Mouse (Mus musculus): ENCODE measurements around the gene Klkb1.

The Klkb1 gene

DNA sequence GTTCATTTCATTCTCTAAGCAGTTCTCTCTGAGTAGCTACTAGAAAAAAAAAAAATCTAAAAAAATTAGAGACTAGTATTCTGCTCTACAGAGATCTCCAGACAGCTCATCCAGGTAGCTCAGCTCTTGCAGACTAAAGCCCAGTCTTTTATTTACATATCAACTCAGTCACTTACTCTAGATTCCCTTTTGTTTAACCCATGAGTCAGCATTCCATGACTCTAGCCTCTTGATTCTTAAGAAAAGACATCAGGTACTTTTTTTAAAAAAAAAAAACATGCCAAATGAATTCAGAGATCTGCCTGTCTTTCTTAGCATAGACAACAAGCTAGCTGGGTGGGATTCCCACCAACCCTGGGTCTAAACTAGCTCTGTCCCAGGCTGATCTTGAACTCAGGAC, 26.2 kb downstream of the Klkb1 start:
- DNase-seq (ENCODE audit: low read depth, low spot score), result no peak

DNA sequence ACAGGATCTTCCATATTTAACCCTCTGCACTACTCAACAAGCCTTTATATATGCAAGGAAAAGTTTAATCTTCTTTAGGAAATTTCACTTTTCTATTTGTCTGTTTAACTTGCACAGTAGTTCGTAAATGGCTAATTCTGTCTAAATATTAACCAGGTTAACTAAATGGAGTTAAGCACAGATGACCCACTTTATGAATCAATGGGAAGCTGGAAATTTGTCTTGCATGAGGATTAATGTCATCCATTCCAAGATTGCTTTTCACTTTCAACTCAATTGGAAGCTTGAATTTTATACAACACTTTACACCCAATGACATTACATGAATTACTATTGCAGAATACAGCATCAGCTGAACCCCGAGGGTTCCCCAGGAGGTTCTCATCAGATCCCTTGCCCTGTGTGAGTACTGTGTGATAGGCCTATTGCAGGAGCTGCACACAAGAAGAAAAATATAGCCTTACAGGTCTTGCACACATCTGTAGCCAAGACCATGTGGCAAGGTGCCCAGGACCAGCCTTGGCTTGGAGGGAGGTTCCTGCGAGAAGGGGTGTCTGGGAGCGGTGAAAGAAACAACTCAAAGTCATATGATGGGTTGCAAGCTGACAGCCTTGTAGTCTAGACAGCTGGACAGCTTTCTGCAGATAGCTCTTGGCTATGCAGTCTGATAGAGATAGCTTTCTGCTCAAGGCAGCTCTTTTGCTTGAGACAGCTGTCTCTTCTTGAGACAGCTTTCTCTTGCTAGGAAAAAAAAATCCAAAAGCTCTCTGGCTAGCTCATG, 26.9 kb downstream of the Klkb1 start:
- no peak for DNase-seq (ENCODE audit: low read depth, low spot score)

DNA sequence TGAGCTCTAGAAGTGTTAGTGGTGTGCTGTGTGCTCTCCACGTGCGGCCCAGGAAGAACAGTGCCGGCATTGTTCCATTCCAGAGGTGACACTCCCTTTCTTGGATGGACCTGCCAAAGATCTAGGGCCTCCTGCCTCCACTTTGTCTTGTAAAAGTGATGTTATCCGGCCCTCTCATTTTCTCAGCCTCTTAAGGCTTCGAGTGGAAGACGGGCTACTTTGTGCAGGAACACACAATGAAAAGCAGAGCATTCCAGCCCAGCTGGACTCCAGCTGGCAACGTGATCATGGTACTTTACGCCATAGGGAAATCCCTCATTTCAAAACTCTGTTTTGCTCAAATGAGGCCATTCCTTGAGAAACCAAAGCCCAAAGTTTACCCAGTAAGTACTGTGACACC, 27.7 kb downstream of the Klkb1 start:
- no peak for DNase-seq (ENCODE audit: low read depth, low spot score)

DNA sequence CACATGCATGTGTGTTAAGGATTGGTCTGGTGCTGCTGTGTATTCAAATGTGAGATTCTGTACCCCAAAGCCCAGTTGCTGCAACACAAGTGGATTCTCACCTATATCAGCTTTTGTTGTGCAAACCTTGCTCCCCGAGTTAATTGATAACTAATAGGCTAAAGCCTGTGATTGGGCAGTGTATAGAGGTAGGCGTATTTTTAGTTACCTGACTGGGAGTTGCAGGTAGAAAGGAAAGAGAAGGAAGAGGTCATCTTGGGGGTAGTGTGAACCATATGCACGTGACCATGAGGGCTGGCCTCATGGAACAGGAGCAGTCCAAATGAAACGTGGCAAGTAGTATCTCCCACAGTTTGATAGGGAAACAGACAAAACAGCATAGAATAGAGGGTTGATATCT, 29.7 kb downstream of the Klkb1 start:
- DNase-seq (ENCODE audit: low read depth, low spot score), result no peak

DNA sequence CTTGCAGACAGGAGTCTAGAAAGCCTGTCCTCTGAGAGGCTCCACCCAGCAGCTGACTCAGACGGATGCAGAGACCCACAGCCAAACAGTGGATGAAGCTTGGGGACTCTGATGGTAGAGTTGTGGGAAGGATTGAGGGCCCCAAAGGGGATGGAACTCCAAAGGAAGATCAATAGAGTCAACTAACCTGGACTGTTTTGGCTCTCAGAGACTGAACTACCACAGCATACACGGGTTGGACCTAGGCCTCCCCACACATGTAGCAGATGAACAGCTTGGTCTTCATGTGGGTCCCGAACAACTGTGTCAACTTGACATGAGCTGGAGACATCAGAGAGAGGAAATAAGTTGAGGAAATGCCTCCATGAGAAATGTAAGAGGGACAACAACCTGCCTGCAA, 31.8 kb downstream of the Klkb1 start:
- DNase-seq (ENCODE audit: low read depth, low spot score), result no peak

DNA sequence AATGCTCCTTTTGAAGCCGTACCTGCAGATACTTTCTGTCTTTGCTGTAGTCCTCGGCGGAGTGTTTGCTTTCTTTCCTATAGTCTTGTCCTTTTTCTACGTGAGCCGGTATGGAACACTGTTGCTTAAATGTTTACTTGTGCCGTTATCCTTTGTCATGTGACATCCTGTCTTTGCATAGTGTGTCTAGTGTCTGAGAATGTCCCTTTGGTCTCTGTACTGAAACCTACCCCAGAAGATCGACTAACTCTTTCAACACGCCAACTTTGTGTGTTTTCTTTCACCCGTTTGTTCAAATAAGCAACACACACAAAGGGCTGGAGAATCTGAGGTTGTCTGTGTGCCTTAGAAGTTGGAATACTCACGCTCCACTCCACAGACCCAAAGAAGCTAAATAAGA, 32.7 kb downstream of the Klkb1 start, which contains the start of gene F11:
F11 (minus strand) TSS at position 112 of the 400 bp plus-strand sequence.
- DNase-seq (ENCODE audit: low read depth, low spot score), result no peak

DNA sequence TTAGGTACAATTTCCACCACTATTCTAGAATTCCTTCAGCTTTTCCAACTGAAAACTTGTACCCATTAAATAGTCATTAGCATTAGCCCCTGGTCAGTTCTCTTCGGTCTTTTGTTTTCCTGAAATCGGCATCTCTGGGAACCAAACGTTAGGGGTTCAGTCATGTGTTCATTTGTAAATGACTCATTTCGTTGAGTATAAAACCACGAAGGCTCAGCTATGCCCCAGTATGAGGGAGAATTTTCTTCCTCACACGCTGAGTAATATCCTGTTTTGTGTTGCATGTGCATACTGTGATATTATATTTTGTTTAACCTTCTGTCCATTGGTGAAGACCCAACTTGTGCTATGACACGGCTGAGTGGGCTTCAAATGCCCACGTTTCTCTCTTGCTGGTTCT, 36.2 kb downstream of the Klkb1 start:
- DNase-seq (ENCODE audit: low read depth, low spot score), result no peak

DNA sequence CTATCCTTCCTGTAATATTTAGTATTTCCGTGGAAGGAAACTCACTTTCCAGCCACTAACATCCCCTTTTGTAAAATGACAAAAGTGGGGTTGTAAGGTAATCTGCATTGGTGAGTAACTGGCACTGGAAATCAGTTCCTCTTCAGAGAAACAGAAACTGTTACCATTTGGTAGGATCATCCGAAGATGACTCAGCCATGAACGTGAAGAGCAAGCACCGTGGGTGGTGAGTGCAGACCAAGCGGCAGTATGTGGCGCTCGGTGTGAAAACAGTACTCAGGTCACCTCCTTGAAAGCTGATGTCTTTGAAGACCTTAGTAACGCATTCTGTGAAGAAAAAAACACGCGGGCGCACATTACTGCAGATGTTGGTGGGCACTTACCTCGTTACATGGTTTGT, 39.6 kb downstream of the Klkb1 start:
- DNase-seq (ENCODE audit: low read depth, low spot score), result no peak

DNA sequence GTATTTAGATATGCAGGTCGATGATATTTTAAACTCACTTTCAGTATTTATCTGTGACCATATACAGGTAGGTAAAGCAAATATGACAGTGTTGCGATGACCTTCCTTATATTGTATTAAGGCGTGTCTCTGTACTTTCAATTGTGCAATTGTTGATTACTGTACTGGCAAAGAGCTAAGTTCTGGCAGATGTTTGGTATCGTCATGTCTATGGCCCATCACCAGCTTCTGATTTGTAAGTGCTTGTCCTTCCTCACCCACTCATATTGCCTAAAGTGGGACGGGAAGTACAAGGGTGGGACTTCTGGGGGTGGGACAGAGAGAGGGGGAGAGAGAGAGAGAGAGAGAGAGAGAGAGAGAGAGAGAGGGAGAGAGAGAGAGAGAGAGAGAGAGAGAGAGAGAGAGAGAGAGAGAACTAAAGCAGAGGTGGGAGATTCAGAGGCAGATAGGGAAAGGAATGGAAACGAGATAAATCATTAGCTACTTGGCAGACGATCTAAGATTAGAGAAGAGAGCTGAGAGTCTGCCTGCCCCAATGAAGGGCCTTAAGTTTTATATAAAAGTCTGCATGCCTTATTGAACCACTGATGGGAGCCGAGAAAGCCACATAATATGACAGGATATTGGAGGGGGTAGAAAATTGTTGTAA, 40.3 kb downstream of the Klkb1 start:
- DNase-seq (ENCODE audit: low read depth, low spot score), result no peak

DNA sequence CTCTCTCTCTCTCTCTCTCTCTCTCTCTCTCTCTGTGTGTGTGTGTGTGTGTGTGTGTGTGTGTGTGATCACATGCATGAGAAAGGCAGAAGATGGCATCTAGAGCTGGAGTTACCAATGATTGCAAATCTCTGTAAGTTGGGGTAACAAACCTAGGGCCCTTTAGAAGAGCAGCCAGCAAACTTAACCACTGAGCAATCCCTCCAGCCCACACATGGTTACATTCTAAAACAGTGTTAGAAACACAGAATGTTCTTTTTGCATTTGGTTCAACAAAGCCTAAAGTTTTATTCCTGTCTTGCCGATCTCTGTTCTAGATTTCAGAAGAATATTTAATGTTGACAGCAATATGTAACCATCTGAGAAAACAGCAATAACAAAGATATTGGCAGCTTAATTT, 41.1 kb downstream of the Klkb1 start:
- no peak for DNase-seq (ENCODE audit: low read depth, low spot score)

DNA sequence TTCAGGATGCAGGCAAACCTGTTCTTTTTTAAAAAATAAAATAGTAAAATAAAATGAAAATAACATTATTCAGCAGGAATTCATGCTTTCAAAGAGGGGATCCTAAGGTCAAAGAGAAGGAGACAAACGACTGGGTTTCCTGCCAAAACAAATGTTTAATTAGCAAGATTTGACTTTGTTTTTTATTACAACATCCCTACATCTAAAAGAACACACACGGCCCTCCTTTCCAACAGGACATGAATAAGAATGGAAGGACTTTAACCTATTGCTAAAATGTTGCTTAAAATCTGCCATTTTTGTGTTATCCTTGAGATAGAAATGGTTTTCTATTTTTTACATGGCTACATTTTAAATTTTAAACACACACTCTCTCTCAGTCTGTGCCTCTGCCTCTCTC, 41.5 kb downstream of the Klkb1 start:
- no peak for DNase-seq (ENCODE audit: low read depth, low spot score)

DNA sequence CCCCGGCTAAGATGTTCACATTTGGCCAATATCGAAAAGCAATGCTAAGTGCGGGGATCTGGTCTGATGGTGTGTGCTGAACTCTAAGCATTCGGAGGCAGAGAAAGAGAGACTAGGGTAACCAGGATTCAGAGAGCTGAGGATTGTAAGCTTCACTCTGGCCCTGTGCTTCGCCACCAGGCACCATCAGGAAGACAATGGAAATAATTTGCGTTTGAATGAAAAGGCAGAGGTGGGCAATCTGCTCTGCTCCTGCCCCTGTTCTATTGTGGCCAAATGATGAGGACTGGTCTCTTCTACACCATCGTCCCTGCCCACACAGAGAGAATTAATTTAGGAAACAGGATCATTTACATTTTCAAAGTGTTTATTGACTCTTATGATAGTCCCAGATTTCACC, 48.4 kb downstream of the Klkb1 start:
- DNase-seq (ENCODE audit: low read depth, low spot score), result no peak

DNA sequence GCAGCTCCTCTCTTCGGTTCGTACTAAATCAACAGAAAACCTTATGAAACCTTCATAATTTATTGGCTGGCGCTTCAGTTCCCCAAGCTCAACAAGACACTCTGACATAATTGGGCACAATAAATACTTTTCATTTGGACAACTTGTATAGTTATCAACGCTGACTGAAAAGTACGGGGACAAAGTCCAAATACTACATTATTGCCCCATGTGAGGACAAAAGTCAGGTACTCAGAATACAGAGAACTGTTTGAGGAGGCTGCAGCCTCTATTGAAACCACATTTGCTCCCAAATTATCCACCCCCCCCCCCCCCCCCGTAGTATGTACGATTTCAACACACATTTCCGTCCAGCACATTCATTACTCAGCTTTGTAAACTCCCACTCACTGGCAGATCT, 55.3 kb downstream of the Klkb1 start:
- no peak for DNase-seq (ENCODE audit: low read depth, low spot score)

DNA sequence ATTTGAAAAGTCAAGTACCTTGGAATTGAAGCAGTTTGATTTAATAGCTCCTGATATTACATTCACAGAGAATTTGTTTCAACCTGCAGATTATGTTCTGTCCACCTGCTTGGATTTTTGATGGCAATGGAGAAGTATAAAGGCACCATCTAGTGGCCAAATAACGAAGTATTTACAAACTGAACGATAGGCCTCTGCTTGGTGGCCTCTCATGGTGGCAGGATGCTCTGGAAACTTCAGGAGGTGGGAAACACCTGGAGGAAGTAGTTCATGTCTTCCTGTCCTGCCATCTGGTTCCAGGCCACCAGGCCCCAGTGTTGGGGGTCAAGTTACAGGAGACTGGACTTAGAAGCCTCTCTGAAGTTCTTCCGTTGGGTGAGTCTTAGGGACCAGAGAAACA, 56.4 kb downstream of the Klkb1 start:
- DNase-seq (ENCODE audit: low read depth, low spot score), result no peak

DNA sequence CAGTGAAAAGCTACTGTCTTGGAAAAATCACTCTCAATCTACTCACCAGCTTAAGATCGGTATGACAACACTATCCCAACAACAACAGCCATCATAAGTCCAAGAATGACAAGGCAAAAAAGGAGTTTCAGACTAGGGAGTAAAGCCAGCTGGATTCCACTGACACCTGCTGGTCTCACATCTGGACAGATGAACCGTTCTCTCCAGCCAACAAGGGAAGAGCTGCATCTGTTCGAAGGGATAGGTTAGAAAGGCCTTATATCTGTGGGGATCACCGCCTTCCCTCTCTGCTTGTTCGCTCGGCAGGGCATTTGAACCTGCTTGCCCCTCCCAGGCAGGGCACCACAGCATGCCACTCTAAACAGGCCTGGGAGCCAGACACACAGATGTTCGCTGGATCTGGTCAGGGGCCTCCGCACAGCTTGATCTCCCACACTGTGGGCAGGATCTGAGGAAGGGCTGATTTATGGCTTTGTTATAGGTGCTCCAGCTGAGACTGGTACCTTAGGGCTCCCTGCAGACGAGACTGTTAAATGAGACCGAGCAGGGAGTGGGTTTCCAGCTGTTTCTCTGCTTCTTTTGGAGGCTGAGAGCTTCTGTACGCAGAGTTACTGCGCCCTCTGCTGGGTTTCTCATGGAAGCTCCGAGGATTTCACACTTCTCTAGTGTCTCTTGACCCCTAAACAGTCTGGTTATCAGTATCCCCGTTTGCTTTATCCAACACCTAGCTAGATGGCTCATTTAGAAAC, 58.3 kb downstream of the Klkb1 start:
- no peak for DNase-seq (ENCODE audit: low read depth, low spot score)

DNA sequence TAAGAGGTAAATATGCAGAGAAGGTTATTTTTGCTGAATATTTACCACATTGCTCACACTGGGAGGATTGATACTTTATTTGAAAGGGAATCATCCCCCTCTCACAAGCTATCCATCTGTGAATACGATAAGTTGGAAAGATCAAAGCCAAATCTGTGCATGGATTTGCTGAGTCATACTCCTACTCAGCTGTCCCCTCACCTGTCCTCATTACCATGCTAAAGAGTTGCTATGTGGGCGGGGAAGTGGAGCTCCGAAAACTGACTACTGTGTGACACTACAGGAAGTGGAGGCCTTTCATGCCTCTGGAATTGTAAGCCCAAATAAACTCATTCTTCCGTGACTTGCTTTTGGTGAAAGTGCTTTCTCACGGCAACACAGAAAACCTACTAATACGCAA, 59.4 kb downstream of the Klkb1 start:
- DNase-seq (ENCODE audit: low read depth, low spot score), result no peak

DNA sequence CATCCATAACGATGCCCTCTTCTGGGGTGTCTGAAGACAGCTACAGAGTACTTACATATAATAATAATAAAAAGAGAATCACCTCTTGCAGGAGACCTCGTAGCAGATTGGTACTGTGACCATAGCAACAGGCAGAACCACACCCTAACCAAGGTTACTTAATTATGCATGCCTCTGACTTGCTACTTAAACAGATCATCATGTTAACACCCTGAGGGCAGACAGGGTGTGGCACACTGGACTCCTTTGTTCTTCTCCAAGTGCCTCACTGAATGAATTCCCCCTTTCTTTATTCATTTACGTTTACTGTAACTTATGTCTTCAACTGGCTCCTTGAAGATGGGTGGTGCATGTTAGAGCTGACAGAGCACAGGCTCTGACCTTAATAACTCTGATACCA, 61.4 kb downstream of the Klkb1 start:
- no peak for DNase-seq (ENCODE audit: low read depth, low spot score)
